Mouse (Mus musculus) CH12.LX (cell line): Measurements from ENCODE around the gene Tsc1. TPM values are rescaled to one million over a fixed set of nuclear protein-coding genes. Genes with fewer than 3 reads are reported as not detected.

Source experiments
- DNase-seq: peaks from one replicate; pipeline ENCODE4 v3.0.0-alpha.2; 2013; ENCODE audit errors: extremely low read depth
- H3K27ac ChIP-seq: 2 replicates; pipeline ENCODE4 v1.5.1; 2012; ENCODE audit warnings: low read depth, mild to moderate bottlenecking, control low read depth, moderate library complexity; ENCODE audit not compliant: insufficient read depth
- H3K27me3 ChIP-seq: replicated peaks from 2 replicates; pipeline ENCODE3; 2012; ENCODE audit warnings: inconsistent platforms
- H3K36me3 ChIP-seq, 2 experiments: replicated peaks in 1 of 2; 2 replicates each; pipeline versions ENCODE3 to v1.6.1; 2012; ENCODE audit warnings: inconsistent platforms in 1 of 2, low read length in 1 of 2, mild to moderate bottlenecking in 1 of 2, mixed read lengths in 1 of 2, moderate library complexity in 1 of 2; ENCODE audit not compliant: control insufficient read depth in 1 of 2, insufficient read depth in 1 of 2
- H3K4me1 ChIP-seq, 2 experiments: 2 replicates each; pipeline ENCODE4 v1.6.1; 2012; ENCODE audit warnings: inconsistent platforms in 1 of 2, moderate library complexity in 1 of 2; ENCODE audit not compliant: insufficient read depth in 2 of 2, control insufficient read depth in 1 of 2
- H3K4me2 ChIP-seq: 2 replicates; pipeline ENCODE4 v1.6.1; 2012; ENCODE audit warnings: low read depth, mild to moderate bottlenecking, control low read depth; ENCODE audit not compliant: poor library complexity, insufficient read depth, severe bottlenecking
- H3K4me3 ChIP-seq, 3 experiments: fragments of 150-350 bp in 1 of 3; sonication (generic) in 1 of 3; replicated peaks in 1 of 3; 2 replicates each; pipeline versions ENCODE3 to v1.5.1; 2011 to 2012; ENCODE audit warnings: low read depth in 2 of 3, low read length in 2 of 3, mild to moderate bottlenecking in 2 of 3, moderate library complexity in 2 of 3, control low read depth in 1 of 3, improper control_type of control experiment in 1 of 3, inconsistent platforms in 1 of 3, mixed read lengths in 1 of 3; ENCODE audit not compliant: poor library complexity in 1 of 3
- H3K79me2 ChIP-seq: replicated peaks from 2 replicates; pipeline ENCODE4 v1.6.1; 2012; ENCODE audit warnings: mild to moderate bottlenecking, moderate library complexity; ENCODE audit not compliant: control insufficient read depth, poor library complexity, insufficient read depth, severe bottlenecking; ENCODE audit errors: extremely low read depth
- H3K9ac ChIP-seq: 2 replicates; pipeline ENCODE4 v1.6.1; 2012; ENCODE audit warnings: low read depth, mild to moderate bottlenecking, control low read depth, moderate library complexity; ENCODE audit not compliant: insufficient read depth
- H3K9me3 ChIP-seq: replicated peaks from 2 replicates; pipeline ENCODE3; 2012; ENCODE audit warnings: low read length, inconsistent platforms, mixed read lengths
- BHLHE40 ChIP-seq: IDR thresholded peaks from 2 replicates; pipeline ENCODE4 v1.6.1; 2011; ENCODE audit warnings: mild to moderate bottlenecking, low read depth, low read length, improper control_type of control experiment
- CHD1 ChIP-seq: IDR thresholded peaks from 2 replicates; pipeline ENCODE4 v1.6.1; 2012; ENCODE audit warnings: low read depth, low read length, improper control_type of control experiment, inconsistent platforms
- CTCF ChIP-seq, 2 experiments: IDR thresholded peaks in 1 of 2; conservative IDR thresholded peaks in 1 of 2; 2 replicates each; pipeline ENCODE4 v1.5.1; 2011 to 2012; ENCODE audit warnings: low read depth in 2 of 2, low read length in 2 of 2, improper control_type of control experiment in 1 of 2, inconsistent platforms in 1 of 2, mild to moderate bottlenecking in 1 of 2, moderate library complexity in 1 of 2
- E2F4 ChIP-seq: IDR thresholded peaks from 2 replicates; pipeline ENCODE4 v1.6.1; 2011; ENCODE audit warnings: low read depth, low read length, improper control_type of control experiment; ENCODE audit not compliant: insufficient replicate concordance
- EP300 ChIP-seq: IDR thresholded peaks from 2 replicates; pipeline ENCODE4 v1.6.1; 2011; ENCODE audit warnings: low read length, improper control_type of control experiment
- ETS1 ChIP-seq: conservative IDR thresholded peaks from 2 replicates; pipeline ENCODE4 v1.6.1; 2012; ENCODE audit warnings: low read depth, mild to moderate bottlenecking, inconsistent platforms, low read length, improper control_type of control experiment, moderate library complexity
- HCFC1 ChIP-seq: IDR thresholded peaks from 2 replicates; pipeline ENCODE4 v1.6.1; 2012; ENCODE audit warnings: low read depth, mild to moderate bottlenecking, inconsistent platforms, low read length, improper control_type of control experiment
- IRF4 ChIP-seq: IDR thresholded peaks from 2 replicates; pipeline ENCODE4 v1.6.1; 2014; ENCODE audit warnings: low read depth, mild to moderate bottlenecking, inconsistent platforms, low read length, improper control_type of control experiment
- JUN ChIP-seq: IDR thresholded peaks from 2 replicates; pipeline ENCODE4 v1.6.1; 2011; ENCODE audit warnings: low read depth, mild to moderate bottlenecking, low read length, improper control_type of control experiment, moderate library complexity; ENCODE audit not compliant: insufficient read depth
- JUND ChIP-seq: conservative IDR thresholded peaks from 2 replicates; pipeline ENCODE4 v1.6.1; 2011; ENCODE audit warnings: low read depth, low read length, improper control_type of control experiment
- KAT2A ChIP-seq: IDR thresholded peaks from 2 replicates; pipeline ENCODE4 v1.6.1; 2012; ENCODE audit warnings: low read length, improper control_type of control experiment, inconsistent platforms; ENCODE audit not compliant: insufficient replicate concordance
- MAX ChIP-seq: IDR thresholded peaks from 2 replicates; pipeline ENCODE4 v1.6.1; 2011; ENCODE audit warnings: low read length, improper control_type of control experiment
- MAZ ChIP-seq: IDR thresholded peaks from 2 replicates; pipeline ENCODE4 v1.6.1; 2012; ENCODE audit warnings: low read depth, mild to moderate bottlenecking, inconsistent platforms, low read length, improper control_type of control experiment, moderate library complexity
- MEF2A ChIP-seq: IDR thresholded peaks from 2 replicates; pipeline ENCODE4 v1.6.1; 2014; ENCODE audit warnings: low read depth, mild to moderate bottlenecking, inconsistent platforms, low read length, improper control_type of control experiment, borderline replicate concordance
- MYC ChIP-seq: IDR thresholded peaks from 2 replicates; pipeline ENCODE4 v1.6.1; 2011; ENCODE audit warnings: low read depth, mild to moderate bottlenecking, improper control_type of control experiment, low read length
- POLR2A ChIP-seq: IDR thresholded peaks from 2 replicates; pipeline ENCODE4 v1.6.1; 2011; ENCODE audit warnings: low read depth, mild to moderate bottlenecking, improper control_type of control experiment, low read length
- POLR2AphosphoS2 ChIP-seq: IDR thresholded peaks from 2 replicates; pipeline ENCODE4 v1.6.1; 2011; ENCODE audit warnings: low read depth, low read length, improper control_type of control experiment
- RCOR1 ChIP-seq: conservative IDR thresholded peaks from 2 replicates; pipeline ENCODE4 v1.6.1; 2012; ENCODE audit warnings: low read depth, mild to moderate bottlenecking, inconsistent platforms, low read length, improper control_type of control experiment
- SMC3 ChIP-seq: IDR thresholded peaks from 2 replicates; pipeline ENCODE4 v1.6.1; 2011; ENCODE audit warnings: low read depth, low read length, improper control_type of control experiment
- TBP ChIP-seq: conservative IDR thresholded peaks from 2 replicates; pipeline ENCODE4 v1.6.1; 2011; ENCODE audit warnings: low read depth, low read length, improper control_type of control experiment
- TCF12 ChIP-seq: IDR thresholded peaks from 2 replicates; pipeline ENCODE4 v1.6.1; 2014; ENCODE audit warnings: low read depth, mild to moderate bottlenecking, inconsistent platforms, low read length, improper control_type of control experiment
- ZMIZ1 ChIP-seq: IDR thresholded peaks from 2 replicates; pipeline ENCODE4 v1.6.1; 2012; ENCODE audit warnings: low read depth, mild to moderate bottlenecking, inconsistent platforms, low read length, improper control_type of control experiment
- ZNF384 ChIP-seq: IDR thresholded peaks from 2 replicates; pipeline ENCODE4 v1.6.1; 2012; ENCODE audit warnings: low read depth, low read length, improper control_type of control experiment, inconsistent platforms
- dilution Hi-C: fragments of 300-500 bp; cut with MboI; formaldehyde crosslinking; loops from 2 replicates; pipeline ENCODE4 v1.14.3; 2020; ENCODE audit warnings: low sequenced_read_pairs; ENCODE audit not compliant: extremely low pct_unique_long_range_greater_than_20kb, extremely low pct_ligation_motif_present
- in situ Hi-C: fragments of 300-500 bp; cut with MboI; formaldehyde crosslinking; loops from 3 replicates; pipeline ENCODE4 v1.14.3; 2019; ENCODE audit warnings: low sequenced_read_pairs, low pct_ligation_motif_present, low pct_unique_long_range_greater_than_20kb, mixed read lengths
- polyA plus RNA-seq: library from polyadenylated mRNA; unstranded; fragments of >175 nt; gene quantifications from 2 replicates; pipeline ENCODE4 v1.2.1, GENCODE M21; 2012; ENCODE audit warnings: low read depth; ENCODE audit not compliant: insufficient read length
- total RNA-seq, 2 experiments: library from RNA; depleted of rRNA; stranded (reverse); fragments of 300-350 nt in 1 of 2; fragments of >200 nt in 1 of 2; gene quantifications; 2 replicates each; pipeline ENCODE4 v1.2.3; 2012 to 2014

Gene Tsc1
- total and polyA plus RNA-seq, 3 experiments: 8.1 to 13.4 (median 9.5) TPM

DNA sequence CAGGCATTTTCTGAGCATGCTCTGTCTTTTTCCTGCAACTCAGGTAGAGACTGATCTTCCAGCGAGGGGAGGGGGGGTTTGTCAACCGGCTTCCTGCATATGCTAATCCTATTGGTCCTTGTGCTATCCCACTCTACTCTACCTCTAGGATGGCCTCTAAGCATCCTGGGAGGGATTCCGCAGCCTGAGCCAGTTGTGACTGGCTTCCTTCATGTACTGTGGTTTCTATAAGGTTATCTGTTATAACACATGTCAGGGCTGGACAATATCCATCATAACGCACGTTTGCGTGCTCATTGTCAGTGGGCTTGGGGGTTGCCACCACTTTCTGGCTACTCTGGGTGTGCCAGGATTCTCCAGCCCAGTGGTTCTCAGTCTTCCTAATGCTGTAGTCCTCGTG, 45.0 kb upstream of the Tsc1 start:
- Histone ChIP-seq H3K4me1 (peaks cover 3 to 26% of the 10 kb centered on the region in 2 experiments; a peak in 2 of 4 replicates), H3K79me2 (no peaks in the 10 kb centered on the region), H3K4me3 (no peak overlapping the region), H3K27me3 (peaks cover 17% of the 10 kb centered on the region), H3K4me2 (no peak overlapping the region), H3K27ac (no peak overlapping the region), H3K36me3 (no peaks in the 10 kb centered on the region), H3K9ac (no peak overlapping the region), H3K9me3 (peaks cover 5% of the 10 kb centered on the region)
- dilution Hi-C loops (no loop called here), in situ Hi-C loops (no loop called here)
- DNase-seq: no peak
- TF ChIP-seq POLR2AphosphoS2: no peak
- no peak for TF ChIP-seq KAT2A
- no peak for TF ChIP-seq JUN
- TF ChIP-seq IRF4: no peak
- no peak for TF ChIP-seq MAX
- no peak for TF ChIP-seq JUND
- no peak for TF ChIP-seq POLR2A
- TF ChIP-seq MAZ: no peak
- TF ChIP-seq CHD1: no peak
- no peak for TF ChIP-seq ZMIZ1
- TF ChIP-seq TCF12: no peak
- no peak for TF ChIP-seq EP300
- no peak for TF ChIP-seq MEF2A
- no peak for TF ChIP-seq TBP
- no peak for TF ChIP-seq ETS1
- TF ChIP-seq MYC: no peak
- no peak for TF ChIP-seq BHLHE40
- TF ChIP-seq E2F4: no peak
- no peak for TF ChIP-seq ZNF384
- TF ChIP-seq, all 38 proteins: peak for 0

DNA sequence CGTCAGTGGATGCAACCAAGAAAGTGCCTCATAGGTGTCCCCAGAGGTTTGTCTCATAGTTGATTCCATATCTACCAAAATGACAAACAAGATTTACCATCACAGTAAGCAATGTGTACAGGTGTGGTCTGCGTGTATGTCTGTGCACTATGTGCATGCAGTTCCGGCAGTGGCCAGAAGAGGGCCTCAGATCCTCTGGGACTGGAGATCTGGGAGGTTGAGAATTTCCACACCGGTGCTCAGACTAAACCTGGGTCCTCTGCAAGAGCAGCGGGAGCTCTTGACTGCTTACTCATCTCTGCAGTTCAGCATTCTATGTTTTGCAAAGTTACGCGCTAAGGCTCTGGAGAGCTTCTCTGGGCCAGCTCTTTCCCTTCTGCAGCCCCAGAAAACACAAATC, 44.0 kb upstream of the Tsc1 start:
- Histone ChIP-seq H3K4me2 (no peak overlapping the region), H3K27ac (no peak overlapping the region), H3K4me1 (peaks cover 0 to 26% of the 10 kb centered on the region in 2 experiments; a peak in 2 of 4 replicates), H3K27me3 (peaks cover 15% of the 10 kb centered on the region), H3K36me3 (no peaks in the 10 kb centered on the region), H3K9me3 (peaks cover 5% of the 10 kb centered on the region), H3K4me3 (no peak overlapping the region), H3K9ac (no peak overlapping the region), H3K79me2 (no peaks in the 10 kb centered on the region)
- in situ Hi-C loops (no loop called here), dilution Hi-C loops (no loop called here)
- DNase-seq: no peak
- peak; percentile 43 to 45; a peak in 3 of 4 replicates for TF ChIP-seq CTCF (conservative IDR thresholded peaks at IDR 0.05 in 1 of 2, IDR thresholded peaks at IDR 0.05 in 1 of 2; ENCODE audit: low read depth in 2 of 2, low read length in 2 of 2)
- no peak for TF ChIP-seq HCFC1
- no peak for TF ChIP-seq ETS1
- no peak for TF ChIP-seq RCOR1
- TF ChIP-seq SMC3: peak; percentile 12; the same call in 1 of the 2 replicates
- TF ChIP-seq, all 38 proteins: peak for 2
